Mouse (Mus musculus): Measurements from ENCODE around the gene Egf.

Egf gene

GRCm38 (mm10) chr3:129651765-129652164 is 103.4 kb downstream of the Egf start:
- DNase-seq (ENCODE audit: low read depth, low spot score), result no peak

DNA sequence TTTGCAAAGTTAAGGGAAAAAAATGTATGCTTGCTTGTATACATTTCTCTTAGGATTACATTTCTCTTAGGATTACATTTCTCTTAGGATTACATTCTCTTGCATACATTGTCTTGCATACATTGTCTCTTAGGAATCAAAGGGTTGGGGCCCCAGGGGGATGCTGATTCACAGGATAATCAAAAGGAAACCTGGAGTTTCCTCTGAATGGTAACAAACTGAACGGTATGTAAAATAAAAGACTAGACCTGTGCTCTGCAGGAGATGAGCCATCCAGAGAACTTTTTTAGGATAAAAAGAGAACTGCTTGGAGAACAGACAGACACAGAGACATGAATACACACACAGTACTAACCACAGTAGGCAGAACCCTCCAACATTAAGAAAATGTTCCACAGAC is 104.2 kb downstream of the Egf start:
- DNase-seq (ENCODE audit: low read depth, low spot score), result no peak

GRCm38 (mm10) chr3:129650293-129650612 is 104.9 kb downstream of the Egf start:
- DNase-seq (ENCODE audit: low read depth, low spot score), result no peak

DNA sequence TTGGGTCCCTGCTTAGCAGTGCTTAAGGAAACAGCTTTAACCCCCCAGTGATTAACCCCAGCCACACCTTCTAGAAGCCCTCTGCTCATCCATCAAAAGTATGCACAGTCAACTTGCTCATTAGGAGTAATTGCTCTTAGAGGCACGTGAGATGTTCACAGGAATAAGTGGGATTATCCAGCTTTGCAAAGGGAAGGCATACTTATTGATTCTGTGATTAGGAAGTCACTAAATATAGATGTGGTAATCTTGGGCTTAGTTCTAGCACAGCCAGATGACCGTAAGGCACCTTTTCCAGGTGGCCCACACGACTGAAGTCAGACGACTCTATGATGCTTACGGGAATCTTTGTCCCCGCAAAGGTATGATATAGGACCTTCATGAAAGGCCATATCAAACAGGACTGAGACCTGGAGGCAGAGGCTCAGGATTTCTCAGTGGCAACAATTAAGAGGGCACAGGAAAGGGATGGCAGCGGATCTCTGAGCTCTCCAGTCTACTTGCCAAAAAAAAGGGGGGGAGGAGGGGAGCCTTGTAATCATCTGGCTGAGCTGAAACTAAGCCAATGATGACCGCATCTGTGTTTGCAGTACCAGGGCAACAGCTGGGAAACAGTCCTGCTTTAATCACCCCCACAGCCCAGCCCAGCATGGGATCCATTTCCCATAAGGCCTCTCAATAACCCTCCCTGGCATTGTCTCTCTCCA is 105.4 kb downstream of the Egf start:
- DNase-seq (ENCODE audit: low read depth, low spot score), result no peak

DNA sequence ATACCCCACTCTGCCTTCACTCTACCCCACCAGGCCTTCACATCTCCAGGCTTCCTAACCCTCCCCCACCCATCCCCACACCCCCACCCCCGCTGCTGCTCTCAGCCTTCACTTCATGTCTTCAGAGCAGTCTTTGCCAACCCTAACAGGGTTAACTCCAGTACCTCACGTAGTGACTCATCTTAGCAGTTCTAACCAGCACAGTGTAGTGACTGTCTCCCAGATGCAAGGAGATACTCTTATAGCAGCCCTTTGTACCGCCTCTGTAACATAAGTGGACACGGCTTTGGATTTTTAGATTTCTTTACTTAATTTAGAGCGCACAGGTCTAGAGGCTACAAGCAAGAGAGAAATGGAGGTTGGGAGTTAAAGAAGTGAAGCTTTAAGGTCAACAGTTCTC is 106.5 kb downstream of the Egf start:
- DNase-seq (ENCODE audit: low read depth, low spot score), result no peak

- DNase-seq (ENCODE audit: low read depth, low spot score), result no peak
Observed at GRCm38 (mm10) chr3:129647312-129647711, 107.8 kb downstream of the Egf start.

DNA sequence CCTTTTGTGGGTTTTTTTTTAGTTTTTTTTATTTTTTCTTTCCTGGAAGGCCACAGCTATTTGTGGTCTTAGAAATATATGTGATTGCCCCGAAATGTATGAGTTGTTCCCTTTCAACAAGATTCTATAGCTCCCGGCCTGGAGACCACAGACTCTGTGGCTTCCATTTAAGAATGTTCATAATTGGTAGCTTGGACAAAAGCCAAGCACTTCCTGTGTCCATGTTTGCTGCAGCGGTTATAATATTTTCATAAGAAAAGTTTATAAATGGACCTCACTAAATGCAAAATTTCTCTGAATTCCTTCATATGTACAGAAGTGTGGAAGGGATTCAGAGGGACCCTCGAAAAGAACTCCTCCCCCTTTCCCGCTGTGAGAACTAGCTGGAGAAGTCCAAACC is 108.3 kb downstream of the Egf start:
- DNase-seq (ENCODE audit: low read depth, low spot score), result no peak

DNA sequence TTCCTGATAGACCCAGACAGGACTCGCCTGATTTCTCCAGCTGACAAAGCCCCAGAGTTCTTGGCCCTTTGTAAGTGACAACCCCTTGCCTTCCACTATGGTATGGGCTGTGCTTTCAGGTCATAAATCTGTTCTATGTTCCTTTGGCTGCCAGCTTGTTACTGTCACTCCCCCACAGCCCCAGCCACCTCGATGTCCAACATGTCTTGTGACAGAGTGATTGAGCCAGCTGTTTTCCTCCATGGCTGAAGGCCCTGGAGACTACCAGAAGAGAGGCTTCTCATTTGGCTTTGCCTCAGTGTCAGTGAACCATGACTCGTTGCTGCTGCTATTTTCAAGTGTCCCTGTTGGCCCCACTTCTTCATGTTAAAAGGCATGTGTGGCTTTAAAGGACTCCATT is 109.7 kb downstream of the Egf start:
- no peak for DNase-seq (ENCODE audit: low read depth, low spot score)

DNA sequence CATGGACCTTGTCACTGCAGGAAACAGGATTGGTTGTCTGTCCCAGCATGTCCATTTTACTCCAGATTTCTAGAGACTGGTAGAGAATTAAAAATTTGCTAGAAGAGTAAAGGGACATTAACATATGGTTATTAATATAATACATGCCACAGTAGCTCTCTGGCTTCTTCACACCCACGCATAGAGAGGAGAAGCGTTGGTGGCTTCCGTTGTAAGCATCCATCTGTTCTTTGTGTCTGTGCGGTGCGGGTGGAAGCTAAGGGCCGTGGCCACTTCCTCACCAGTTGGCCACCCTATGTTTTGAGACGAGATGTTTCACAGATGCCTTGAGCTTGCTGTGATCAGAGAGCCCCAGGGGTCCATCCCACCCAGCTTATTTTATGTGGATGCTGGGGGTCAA is 113.5 kb downstream of the Egf start:
- no peak for DNase-seq (ENCODE audit: low read depth, low spot score)

DNA sequence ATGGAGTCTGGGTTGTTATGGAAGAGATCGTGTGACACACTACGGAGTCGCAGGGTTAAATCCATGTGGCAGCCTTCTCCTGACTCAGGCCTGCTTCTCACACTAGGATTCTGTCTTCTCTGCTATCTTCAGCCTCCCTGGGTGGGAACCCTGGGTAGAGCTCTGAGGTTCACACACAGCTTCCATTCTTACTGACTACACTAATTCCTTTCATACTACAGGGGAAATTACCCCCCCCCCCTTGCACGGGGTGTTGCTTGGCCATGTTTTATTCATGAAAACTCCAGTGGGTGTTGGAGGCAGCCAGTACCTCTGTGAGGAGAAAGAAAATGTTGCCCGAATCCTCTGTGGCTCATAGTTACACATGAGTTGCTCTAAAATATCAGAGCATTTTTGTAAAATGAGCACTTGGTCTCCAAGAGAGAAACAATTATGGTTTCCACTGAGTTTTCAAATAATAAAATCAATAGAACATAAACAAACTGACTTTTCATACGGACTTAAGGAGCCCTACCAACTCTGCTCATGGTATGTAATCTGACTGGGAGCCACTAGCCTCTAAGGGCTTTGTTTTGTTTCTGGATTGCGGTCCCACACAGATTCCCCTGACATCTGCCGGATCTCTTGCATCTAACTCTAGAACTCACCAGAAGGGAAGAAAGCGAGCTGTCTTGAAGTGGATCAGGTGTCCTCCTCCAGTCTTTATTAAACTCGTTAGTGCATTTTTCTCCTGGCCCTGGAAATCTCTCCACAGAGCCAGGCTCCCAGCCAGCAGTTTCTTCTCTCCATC is 114.7 kb downstream of the Egf start:
- no peak for DNase-seq (ENCODE audit: low read depth, low spot score)

DNA sequence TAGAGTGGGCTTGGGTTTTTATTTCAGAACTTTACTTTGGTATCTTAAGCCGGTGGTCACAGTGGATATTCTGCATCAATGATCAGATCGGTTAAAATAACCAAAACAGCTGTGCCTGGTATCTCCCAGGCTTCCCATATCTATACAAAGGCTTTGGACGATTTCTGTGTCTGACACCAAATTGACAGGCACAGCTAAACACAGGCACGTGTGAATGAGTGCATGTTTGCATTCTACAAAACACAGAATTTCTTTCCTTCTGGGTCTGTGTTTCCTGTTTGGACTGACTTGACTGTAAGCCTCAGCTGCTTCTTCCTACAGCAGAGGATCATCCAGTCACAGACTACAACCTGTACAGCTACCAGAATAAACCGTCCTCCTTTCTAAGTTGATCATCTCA is 115.4 kb downstream of the Egf start:
- no peak for DNase-seq (ENCODE audit: low read depth, low spot score)

DNA sequence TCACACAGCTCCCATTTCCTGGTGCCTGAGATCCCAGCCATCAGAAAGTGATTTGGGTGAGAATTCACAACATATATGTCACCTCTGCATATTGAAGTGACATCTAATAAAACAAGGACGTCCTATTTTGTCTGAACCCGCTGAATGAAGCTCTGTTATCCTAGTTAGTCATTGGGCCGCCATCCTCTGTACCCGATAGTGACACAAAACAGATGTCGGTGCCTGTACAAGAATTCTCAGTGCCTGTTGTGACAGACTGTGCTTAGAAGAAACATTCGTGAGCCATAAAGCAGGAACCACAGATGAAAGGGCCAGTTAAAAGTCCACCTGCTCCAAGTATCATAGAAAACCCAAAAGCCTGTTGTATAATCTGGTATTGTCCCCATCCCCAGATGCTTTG is 117.7 kb downstream of the Egf start:
- DNase-seq (ENCODE audit: low read depth, low spot score), result no peak

- peak; percentile 42 for DNase-seq (ENCODE audit: low read depth, low spot score)
Observed at GRCm38 (mm10) chr3:129634260-129634901, 120.7 kb downstream of the Egf start.

GRCm38 (mm10) chr3:129633518-129633917 is 121.6 kb downstream of the Egf start:
- no peak for DNase-seq (ENCODE audit: low read depth, low spot score)

DNA sequence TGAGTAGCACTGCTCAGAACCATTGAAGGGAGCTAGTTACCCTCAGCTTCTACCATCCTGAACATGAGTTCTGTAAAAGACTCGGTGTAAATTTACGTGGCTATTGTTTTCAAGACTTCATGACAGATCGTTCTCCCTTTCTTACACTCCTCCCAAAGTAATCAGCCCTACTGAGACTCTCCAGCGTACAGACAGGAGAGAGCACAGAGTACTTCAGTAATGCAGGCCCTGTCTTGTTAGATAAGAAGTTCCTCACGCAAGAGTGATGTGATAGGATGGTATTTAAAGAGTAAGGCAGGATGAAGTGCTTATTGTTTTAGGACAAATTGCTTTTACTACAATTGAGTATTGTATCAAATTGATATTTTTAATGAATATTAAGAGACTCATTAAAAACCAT is 123.3 kb downstream of the Egf start:
- DNase-seq (ENCODE audit: low read depth, low spot score), result no peak

- DNase-seq (ENCODE audit: low read depth, low spot score), result no peak
Observed at GRCm38 (mm10) chr3:129631018-129631417, 124.1 kb downstream of the Egf start.

All from CD4-positive, CD25-positive, alpha-beta regulatory T cell, adult 2 months (primary cell).